Mouse (Mus musculus) embryonic stem cell, embryonic (primary cell): Measurements from ENCODE around the gene Dusp1.

Experiments used
- CTCF ChIA-PET, 4 experiments: fragments of 300-600 bp in 2 of 4; fragments of 350-600 bp in 2 of 4; sonication (Branson Sonifier 250); formaldehyde crosslinking; loops; one replicate each; lab custom pipeline; 2022; ENCODE audit warnings: inconsistent platforms in 2 of 4; lab: Charles Lee
- POLR2A ChIA-PET, 4 experiments: fragments of 300-600 bp in 2 of 4; fragments of 350-600 bp in 2 of 4; sonication (Branson Sonifier 250); formaldehyde crosslinking; loops; one replicate each; lab custom pipeline; 2022; ENCODE audit warnings: antibody characterized with exemption in 4 of 4, inconsistent platforms in 1 of 4; lab: Charles Lee

Gene Dusp1

GRCm38 (mm10) chr17:26548566-26548965, 13.4 kb downstream of the Dusp1 start:
- ChIA-PET POLR2A (interaction anchor here in 3 of 4 experiments (0.6 to 9.6 kb wide), 55 partner anchors 8 to 844 kb away, joined by 3 to 239 read pairs (median 6); partner anchors contain the start of genes Dusp1 (in 2 of the 3), Atp6v0e (in 1 of the 3), Axin1 (in 1 of the 3) and Ergic1 (in 1 of the 3)), CTCF (interaction anchor here in 2 of 4 experiments (0.9 to 2.4 kb wide), 9 partner anchors 9 to 114 kb away, joined by 3 to 23 read pairs (median 4); partner anchors contain the start of gene Atp6v0e (in 2 of the 2))

- CTCF ChIA-PET = interaction anchor here in 2 of 4 experiments (0.7 to 2.4 kb wide), 2 partner anchors 38 to 45 kb away, joined by 5 to 23 read pairs; no protein-coding TSS in a partner anchor
- POLR2A ChIA-PET = interaction anchor here in 2 of 4 experiments (0.9 to 9.6 kb wide), 5 partner anchors 14 to 41 kb away, joined by 3 to 239 read pairs (median 18); no protein-coding TSS in a partner anchor
Observed at GRCm38 (mm10) chr17:26547771-26548170, 14.2 kb downstream of the Dusp1 start.

GRCm38 (mm10) chr17:26544319-26544963, 17.5 kb downstream of the Dusp1 start:
- CTCF ChIA-PET = no interaction called here

GRCm38 (mm10) chr17:26540083-26540482, 21.8 kb downstream of the Dusp1 start:
- CTCF ChIA-PET = interaction anchor here in 1 of 4 experiments (0.9 kb wide), 1 partner anchor 77 kb away, joined by 3 read pairs; no protein-coding TSS in a partner anchor
- POLR2A ChIA-PET = interaction anchor here in 3 of 4 experiments (0.6 to 4.5 kb wide), 6 partner anchors 9 to 229 kb away, joined by 3 to 30 read pairs (median 8); no protein-coding TSS in a partner anchor

More at GRCm38 (mm10) chr17:26544319-26544963, 17.5 kb downstream of the Dusp1 start:
- POLR2A ChIA-PET = interaction anchor here in 2 of 4 experiments (0.5 to 9.6 kb wide), 4 partner anchors 36 to 43 kb away, joined by 3 to 239 read pairs (median 5); no protein-coding TSS in a partner anchor

- POLR2A ChIA-PET = interaction anchor here in 3 of 4 experiments (0.6 to 4.5 kb wide), 19 partner anchors 11 to 429 kb away, joined by 3 to 30 read pairs (median 3); partner anchors contain the start of gene Atp6v0e (in 1 of the 3)
- CTCF ChIA-PET = interaction anchor here in 3 of 4 experiments (0.6 to 0.7 kb wide), 3 partner anchors 12 to 1907 kb away, joined by 4 to 12 read pairs (median 9); no protein-coding TSS in a partner anchor
Observed at GRCm38 (mm10) chr17:26537722-26538471, 24.0 kb downstream of the Dusp1 start.

- POLR2A ChIA-PET = interaction anchor here in 3 of 4 experiments (1.0 to 3.9 kb wide), 12 partner anchors 13 to 86 kb away, joined by 3 to 18 read pairs (median 5); partner anchors contain the start of genes Dusp1 (in 1 of the 3) and Ergic1 (in 1 of the 3)
- CTCF ChIA-PET = interaction anchor here in 2 of 4 experiments (0.6 to 1.3 kb wide), 2 partner anchors 16 to 26 kb away, joined by 3 to 4 read pairs; no protein-coding TSS in a partner anchor
Observed at GRCm38 (mm10) chr17:26535251-26536136, 26.4 kb downstream of the Dusp1 start.

GRCm38 (mm10) chr17:26534695-26535094, 27.2 kb downstream of the Dusp1 start:
- POLR2A ChIA-PET = interaction anchor here in 3 of 4 experiments (1.0 to 3.9 kb wide), 7 partner anchors 14 to 86 kb away, joined by 3 to 18 read pairs (median 10); partner anchors contain the start of genes Dusp1 (in 1 of the 3) and Ergic1 (in 1 of the 3)

GRCm38 (mm10) chr17:26533871-26534372, 28.0 kb downstream of the Dusp1 start:
- ChIA-PET POLR2A (interaction anchor here in 3 of 4 experiments (0.7 to 3.9 kb wide), 7 partner anchors 10 to 28 kb away, joined by 3 to 18 read pairs (median 7); no protein-coding TSS in a partner anchor), CTCF (interaction anchor here in 2 of 4 experiments (0.6 to 1.5 kb wide), 2 partner anchors 25 kb away, joined by 6 read pairs; no protein-coding TSS in a partner anchor)

More at GRCm38 (mm10) chr17:26534695-26535094, 27.2 kb downstream of the Dusp1 start:
- CTCF ChIA-PET = interaction anchor here in 1 of 4 experiments (1.3 kb wide), 1 partner anchor 26 kb away, joined by 4 read pairs; no protein-coding TSS in a partner anchor

- ChIA-PET POLR2A (interaction anchor here in 3 of 4 experiments (0.6 to 3.9 kb wide), 8 partner anchors 8 to 27 kb away, joined by 3 to 18 read pairs (median 6); no protein-coding TSS in a partner anchor), CTCF (interaction anchor here in 1 of 4 experiments (1.5 kb wide), 1 partner anchor 24 kb away, joined by 6 read pairs; no protein-coding TSS in a partner anchor)
Observed at GRCm38 (mm10) chr17:26532476-26533045, 29.4 kb downstream of the Dusp1 start.

- CTCF ChIA-PET = interaction anchor here in 1 of 4 experiments (0.9 kb wide), 1 partner anchor 23 kb away, joined by 4 read pairs; no protein-coding TSS in a partner anchor
Observed at GRCm38 (mm10) chr17:26531395-26532027, 30.4 kb downstream of the Dusp1 start.

GRCm38 (mm10) chr17:26530590-26531081, 31.3 kb downstream of the Dusp1 start:
- ChIA-PET CTCF (interaction anchor here in 1 of 4 experiments (0.9 kb wide), 1 partner anchor 22 kb away, joined by 4 read pairs; no protein-coding TSS in a partner anchor), POLR2A (interaction anchor here in 2 of 4 experiments (1.4 to 2.4 kb wide), 5 partner anchors 9 to 22 kb away, joined by 3 to 12 read pairs (median 7); no protein-coding TSS in a partner anchor)

More at GRCm38 (mm10) chr17:26531395-26532027, 30.4 kb downstream of the Dusp1 start:
- POLR2A ChIA-PET = interaction anchor here in 3 of 4 experiments (1.4 to 2.4 kb wide), 7 partner anchors 10 to 23 kb away, joined by 3 to 12 read pairs (median 6); no protein-coding TSS in a partner anchor

GRCm38 (mm10) chr17:26529791-26530241, 32.1 kb downstream of the Dusp1 start:
- ChIA-PET CTCF (no interaction called here), POLR2A (interaction anchor here in 3 of 4 experiments (1.3 to 3.9 kb wide), 8 partner anchors 11 to 23 kb away, joined by 3 to 26 read pairs (median 8); no protein-coding TSS in a partner anchor)

GRCm38 (mm10) chr17:26528751-26529150, 33.2 kb downstream of the Dusp1 start:
- CTCF ChIA-PET = no interaction called here
- POLR2A ChIA-PET = interaction anchor here in 3 of 4 experiments (1.3 to 3.9 kb wide), 5 partner anchors 12 to 22 kb away, joined by 5 to 26 read pairs (median 8); no protein-coding TSS in a partner anchor

- ChIA-PET CTCF (interaction anchor here in 2 of 4 experiments (0.5 to 1.4 kb wide), 3 partner anchors 18 to 492 kb away, joined by 3 to 6 read pairs (median 5); no protein-coding TSS in a partner anchor), POLR2A (interaction anchor here in 3 of 4 experiments (1.2 to 3.9 kb wide), 4 partner anchors 18 to 22 kb away, joined by 3 to 26 read pairs (median 6); no protein-coding TSS in a partner anchor)
Observed at GRCm38 (mm10) chr17:26527291-26527690, 34.6 kb downstream of the Dusp1 start.
